Mouse (Mus musculus): ENCODE measurements around the gene Ppp1r8.
"Not testable (repeated sequence)": the region's sequence is repeated elsewhere in the genome, so short reads cannot be mapped to it uniquely, and the experiment has no call there.

Gene Ppp1r8

DNA sequence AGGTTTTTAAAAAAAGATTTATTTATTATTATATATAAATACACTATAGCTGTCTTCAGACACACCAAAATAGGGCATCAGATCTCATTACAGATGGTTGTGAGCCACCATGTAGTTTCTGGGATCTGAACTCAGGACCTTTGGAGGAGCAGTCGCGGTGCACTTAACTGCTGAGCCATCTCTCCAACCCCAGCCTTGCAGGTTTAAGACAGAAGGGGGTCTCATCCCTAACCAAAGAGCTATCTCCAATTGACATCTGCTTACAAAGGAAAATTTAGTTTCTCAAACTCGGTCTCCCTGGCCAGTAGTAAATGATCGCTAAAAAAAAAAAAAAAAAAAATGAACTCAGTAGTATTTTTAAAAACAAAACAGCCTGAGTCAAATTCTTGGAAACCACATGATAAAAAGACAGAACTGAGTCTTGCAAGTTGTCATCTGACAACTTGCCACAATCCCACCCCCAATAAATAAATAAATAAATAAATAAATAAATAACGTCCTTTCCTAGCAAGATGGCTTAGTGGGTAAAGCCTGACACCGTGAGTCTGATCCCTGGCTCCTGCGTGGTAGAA lies 36.3 kb downstream of the Ppp1r8 start:
- DNase-seq = no peak

DNA sequence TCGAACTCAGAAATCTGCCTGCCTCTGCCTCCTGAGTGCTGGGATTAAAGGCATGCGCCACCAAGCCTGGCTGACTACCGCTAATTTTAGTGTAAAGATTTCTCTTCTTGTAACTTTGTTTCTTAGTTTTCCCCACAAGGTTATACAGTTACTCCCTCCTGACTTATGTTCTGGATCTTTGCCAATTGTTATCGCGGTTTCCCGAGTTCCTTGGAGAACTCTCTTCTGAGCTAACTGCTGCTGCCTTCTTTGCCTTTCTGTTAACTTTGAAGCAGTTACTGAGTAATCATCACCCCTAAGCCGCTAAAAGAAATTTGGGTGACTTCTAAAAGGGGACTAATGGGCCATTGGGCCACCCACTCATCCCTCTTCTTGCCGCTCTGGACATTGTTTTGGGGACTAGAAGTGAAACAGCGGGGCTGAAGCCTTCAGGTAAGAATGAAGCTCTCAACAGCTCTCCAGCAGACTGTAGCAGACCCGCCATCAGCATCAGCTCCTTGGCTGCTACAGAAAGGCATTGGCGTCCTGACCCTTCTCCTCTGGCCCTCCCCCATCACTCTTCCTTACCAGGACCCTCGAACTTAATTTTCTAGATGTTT lies 37.3 kb downstream of the Ppp1r8 start:
- DNase-seq = no peak

DNA sequence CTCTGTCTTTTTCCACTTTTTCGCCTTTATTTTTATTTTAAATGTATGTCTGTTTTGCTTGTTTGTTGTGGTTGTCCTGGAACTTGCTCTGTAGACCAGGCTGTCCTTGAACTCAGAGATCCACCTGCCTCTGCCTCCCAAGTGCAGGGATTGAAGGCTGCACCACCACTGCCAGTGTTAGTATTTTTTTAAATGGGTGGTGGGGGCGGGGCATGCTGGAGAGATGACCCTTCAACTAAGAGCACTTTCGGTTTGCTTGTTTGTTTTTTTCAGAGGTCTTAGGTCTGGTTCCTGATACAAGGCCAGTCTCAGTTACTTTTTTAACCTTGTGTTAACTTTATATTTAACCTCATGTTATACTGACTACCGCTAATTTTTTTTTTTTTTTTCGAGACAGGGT lies 37.8 kb downstream of the Ppp1r8 start:
- DNase-seq = no peak

DNA sequence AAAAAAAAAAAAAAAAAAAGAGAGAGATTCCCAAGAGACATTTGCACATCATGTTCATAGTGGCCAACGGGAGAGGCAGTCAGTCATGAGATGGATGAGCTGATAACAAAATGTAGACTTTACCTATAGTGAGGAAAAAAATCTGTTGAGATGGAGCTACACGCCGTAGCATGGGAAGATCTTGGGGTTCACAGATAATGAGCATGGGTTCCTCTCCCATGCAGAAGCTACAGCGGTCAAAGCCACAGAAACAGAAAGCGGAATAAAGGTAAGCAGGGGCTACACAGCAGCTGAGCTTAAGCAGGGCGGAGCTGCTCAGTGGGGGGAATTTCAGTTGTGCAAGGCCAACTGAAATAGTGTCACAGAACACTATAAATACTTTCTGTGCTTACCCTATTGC lies 38.6 kb downstream of the Ppp1r8 start:
- DNase-seq = no peak

DNA sequence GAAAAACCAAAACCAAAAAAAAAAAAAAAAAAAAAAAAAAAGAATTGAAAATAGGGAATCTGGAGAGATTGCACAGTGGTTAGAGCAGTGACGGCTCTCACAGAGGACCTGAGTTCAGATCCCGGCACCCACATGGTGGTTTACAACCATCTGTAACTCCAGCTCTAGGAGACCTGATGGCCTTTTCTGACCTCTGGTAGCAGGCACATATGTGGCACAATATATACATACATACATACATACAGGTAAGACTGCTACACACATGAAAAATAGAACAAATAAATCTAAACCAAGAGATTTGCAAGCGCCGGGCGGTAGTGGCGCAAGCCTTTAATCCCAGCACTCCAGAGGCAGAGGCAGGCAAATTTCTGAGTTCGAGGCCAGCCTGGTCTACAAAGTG lies 39.1 kb downstream of the Ppp1r8 start:
- DNase-seq = no peak

DNA sequence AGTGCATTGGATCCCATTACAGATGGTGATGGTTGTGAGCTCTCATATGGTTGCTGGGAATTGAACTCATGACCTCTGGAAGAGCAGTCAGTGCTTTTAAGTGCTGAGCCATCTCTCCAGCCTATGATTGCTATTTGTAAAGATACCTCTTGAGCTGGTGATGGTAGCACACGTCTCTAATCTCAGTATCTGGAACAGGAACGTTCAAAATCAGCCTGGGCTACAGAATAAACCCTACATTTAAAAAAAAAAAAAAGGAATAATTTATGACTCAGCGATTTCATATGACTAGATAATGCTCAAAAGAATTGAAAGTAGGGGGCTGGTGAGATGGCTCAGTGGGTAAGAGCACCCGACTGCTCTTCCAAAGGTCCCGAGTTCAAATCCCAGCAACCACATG lies 39.8 kb downstream of the Ppp1r8 start:
- no peak for DNase-seq

DNA sequence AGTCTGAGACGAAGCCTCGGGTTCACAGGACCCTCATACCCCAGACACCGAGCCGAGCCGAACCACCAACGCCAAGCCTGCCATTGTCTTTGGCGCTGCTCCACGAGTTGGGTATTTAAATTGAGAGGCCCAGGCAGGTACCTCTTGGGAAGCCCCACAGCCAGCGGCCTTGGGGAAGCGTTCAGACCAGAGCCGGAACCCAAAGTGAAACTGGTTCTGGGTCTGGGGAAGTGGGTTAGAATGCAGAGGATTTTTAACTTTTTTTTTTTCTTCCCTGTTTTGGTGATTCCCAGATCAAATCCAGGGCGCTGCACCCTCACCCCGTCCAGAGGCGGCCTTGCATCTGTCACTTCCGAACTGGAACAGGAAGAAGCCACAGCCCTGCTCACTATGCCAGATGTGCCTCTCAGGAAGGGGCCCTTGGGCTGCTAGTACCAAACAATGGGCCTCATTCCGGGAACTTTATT lies 40.8 kb downstream of the Ppp1r8 start:
- DNase-seq = no peak

DNA sequence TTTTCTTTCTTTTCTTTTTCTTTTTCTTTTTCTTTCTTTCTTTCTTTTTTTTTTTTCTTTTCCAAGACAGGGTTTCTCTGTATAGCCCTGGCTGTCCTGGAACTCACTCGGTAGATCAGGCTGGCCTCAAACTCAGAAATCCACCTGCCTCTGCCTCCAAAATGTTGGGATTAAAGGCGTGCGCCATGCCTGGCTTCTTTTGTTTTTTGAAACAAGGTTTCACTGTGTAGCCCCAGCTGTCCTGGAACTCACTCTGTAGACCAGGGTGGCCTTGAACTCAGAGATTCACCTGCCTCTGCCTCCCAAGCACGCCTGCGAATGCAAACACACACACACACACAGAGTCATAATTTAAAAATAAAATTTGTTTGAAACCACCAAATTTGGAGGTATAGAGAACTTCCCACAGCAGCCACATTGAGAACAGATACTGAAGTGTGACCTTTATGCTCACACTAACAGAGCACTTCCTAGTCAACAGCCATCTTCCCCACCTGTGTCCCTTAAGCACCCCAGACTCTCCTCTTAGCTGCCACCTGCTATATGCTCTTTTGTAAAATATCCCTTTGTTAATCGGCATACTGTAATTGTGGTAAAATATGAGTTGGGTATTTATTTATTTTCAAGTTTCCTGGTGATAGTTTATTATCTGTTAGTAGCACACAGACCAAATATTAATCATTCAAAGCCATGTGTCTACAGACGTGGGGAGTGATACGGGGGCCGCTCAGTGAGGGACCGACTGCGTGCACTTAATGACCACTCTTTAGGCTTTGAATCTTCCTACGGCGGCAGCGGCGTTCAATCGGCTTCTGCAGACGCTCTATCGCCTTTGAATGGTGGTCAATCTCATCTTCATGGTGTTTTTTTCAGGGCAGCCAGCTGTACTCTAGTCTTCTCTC lies 41.5 kb downstream of the Ppp1r8 start:
- DNase-seq = no peak

DNA sequence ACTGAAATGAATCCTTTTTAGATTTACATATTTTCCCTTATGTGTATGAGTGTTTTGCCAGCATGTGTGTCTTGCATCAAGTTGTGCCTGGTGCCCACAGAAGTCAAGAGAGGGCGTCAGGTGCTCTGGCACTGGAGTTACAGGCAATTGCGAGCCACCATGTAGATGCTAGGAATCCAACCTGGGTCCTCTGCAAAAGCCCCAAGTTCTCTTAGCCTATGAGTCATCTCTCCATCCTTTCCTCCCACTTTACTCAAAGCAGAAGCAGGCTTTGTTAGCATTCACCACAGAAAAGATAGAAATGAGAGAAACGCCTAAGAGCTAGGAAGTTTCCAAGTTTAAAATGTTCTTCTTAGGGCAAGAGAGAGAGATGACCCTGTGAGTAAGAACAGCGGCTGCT lies 43.1 kb downstream of the Ppp1r8 start:
- no peak for DNase-seq

DNA sequence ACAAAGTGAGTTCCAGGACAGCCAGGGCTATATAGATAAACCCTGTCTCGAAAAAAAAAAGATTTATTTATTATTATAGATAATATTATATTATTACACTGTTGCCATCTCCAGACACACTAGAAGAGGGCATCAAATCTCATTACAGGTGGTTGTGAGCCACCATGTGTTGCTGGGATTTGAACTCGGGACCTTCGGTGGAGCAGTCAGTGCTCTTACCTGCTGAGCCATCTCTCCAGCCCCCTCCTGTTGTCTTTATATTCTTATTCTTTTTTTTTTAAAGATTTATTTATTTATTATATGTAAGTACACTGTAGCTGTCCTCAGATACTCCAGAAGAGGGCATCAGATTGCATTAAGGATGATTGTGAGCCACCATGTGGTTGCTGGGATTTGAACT lies 44.3 kb downstream of the Ppp1r8 start:
- DNase-seq = not testable (repeated sequence)

DNA sequence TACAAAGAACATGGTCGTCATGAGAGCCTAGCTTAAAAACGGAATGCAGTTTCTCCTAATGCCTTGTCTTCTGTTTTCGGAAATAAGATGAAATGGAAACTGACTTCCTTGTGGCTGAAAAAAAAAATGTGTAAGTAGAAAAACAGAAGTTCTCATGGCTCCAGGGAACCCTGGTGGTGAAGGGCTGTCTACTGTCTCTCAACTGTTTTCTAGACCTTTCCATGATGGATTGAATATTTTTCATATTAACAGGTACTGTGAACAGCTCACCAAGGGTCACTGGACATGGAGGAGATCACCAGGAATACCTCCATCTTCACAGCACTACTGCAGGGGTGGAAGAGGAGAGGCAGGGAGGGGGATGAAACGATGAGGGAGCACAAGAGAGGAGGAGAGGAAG lies 44.9 kb downstream of the Ppp1r8 start:
- no peak for DNase-seq

DNA sequence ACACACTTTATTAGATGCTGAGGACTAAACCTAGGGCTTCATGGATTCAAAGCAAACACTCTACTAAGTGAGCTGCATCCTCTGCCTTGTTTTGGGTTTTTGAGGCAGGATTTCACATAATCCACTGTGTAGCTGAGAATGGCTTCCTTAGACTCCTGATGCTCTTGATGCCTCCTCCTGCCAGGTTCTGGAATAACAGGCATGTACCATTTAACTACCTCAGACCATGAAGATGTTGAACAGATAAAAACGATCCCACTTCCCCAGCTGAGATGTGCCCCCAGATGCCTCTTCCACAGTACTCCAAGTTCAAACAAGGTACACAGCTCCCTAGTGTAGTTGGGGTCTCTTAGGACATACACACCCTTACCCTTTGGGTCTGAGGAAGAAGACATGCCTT lies 45.5 kb downstream of the Ppp1r8 start:
- DNase-seq = no peak

DNA sequence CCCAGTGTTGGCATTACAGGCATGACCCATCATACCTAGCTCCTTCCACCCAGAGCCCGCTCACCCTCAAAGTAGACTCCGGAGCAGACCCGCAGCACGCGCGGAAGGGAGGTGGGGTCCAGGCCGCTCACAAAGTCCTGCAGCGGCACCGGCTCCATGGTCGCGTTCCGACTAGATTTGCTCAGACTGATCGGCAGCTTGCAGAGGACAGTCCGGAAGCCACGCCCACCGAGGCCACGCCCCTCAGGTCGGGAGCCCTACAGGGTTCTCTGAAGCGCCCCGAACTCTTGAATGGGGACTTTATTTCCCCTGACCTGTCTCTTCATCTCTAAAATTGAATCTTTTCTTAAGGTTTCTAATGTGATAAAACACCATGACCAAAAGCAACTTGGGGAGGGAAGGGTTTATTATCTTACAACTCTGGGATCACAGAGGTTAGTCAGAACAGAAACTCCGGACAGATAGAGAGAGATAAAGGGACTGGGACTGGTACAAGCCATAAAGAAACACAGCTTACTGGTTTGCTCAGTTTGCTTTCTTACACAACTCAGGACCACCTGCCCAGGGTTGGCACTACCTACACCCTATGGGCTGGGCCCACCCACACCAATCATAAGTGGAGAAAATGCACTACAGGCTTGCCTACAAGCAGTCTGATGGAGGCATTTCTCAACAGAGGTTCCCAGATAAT lies 46.6 kb downstream of the Ppp1r8 start, which contains the start of gene Themis2:
Gene Themis2, minus strand, starts transcription at position 192 of the 691 bp plus-strand sequence.
- DNase-seq = peak; percentile 26 to 48

DNA sequence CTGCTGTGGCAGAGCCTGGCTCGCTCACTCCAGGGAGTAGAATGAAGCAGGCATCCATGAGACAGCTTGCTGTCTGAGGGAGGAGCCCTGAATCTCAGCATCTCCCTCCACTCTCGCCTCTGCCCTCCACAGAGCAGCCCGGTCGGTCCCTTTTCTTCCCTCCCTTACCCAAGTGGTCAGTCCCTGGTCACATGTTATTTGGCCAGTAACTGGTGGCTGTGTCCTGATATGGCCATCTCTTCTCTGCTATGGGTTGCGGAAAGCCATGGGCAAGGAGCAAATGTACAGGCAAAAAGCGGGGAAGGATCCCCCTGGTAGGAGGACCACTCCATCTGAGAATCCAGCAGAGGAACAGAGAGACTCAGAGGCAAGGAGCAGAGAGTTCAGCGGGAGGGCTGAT lies 47.8 kb downstream of the Ppp1r8 start:
- no peak for DNase-seq

DNA sequence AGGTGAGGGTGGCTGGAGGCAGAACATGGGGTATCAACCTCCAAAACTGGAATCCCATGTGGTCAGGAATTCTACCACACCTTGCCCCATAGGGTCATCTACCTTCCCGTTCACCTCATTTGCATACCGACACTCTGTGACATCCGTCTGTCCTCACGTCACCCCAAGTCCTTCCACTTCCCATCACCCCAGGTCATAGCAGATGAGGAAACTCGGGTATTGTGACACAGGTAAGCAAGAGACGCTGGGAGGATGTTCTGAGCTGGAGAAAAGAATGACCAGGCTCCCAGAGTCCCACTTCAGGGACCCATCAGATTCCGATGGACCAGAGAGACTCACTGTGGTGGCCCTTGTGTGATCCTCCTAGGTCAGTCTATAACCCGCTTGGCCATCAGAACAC lies 48.2 kb downstream of the Ppp1r8 start:
- no peak for DNase-seq

DNA sequence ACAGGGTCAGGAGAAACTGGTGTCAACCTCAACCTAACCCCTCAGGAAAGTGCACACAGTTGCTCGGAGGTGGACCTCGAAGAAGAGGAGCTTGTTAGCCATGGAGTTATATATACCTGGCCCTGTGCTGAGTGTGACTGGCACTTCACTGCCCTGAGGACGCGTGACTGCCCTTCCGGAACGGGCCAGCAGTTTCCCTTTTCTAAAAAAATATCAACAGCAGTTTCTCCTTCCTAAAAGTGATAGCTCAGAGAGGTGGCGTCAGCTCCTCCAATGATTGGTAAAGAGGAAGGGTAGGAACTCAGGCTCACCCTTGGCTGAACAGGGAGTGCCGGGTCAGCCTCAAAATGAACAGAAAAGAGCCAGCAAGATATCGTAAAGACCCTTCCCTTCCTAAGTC lies 48.9 kb downstream of the Ppp1r8 start:
- no peak for DNase-seq

DNA sequence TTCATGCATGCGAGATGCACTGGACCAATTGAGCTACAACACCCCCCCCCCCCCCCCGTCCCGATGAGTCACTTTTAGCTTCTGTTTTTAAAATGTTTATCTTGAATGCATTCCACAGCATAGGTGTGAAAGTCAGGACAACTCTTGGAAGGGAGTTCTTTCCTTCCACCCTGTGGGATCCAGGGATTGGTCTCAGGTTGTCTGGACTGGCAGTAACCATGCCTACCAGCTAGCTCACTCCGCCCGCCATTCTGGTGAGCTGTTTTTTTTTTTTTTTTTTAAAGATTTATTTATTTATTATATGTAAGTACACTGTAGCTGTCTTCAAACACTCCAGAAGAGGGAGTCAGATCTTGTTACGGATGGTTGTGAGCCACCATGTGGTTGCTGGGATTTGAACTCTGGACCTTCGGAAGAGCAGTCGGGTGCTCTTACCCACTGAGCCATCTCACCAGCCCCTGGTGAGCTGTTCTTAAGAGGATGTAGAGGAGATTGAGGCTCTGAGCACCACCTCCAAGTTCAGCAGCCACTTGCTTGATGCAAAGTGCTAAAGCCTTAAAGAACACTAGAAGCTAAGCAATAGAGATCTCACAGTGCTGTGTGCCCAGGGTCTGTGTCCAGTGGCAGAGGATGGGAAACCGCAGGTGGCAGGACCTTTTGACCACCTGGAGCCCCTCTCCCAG lies 49.5 kb downstream of the Ppp1r8 start:
- DNase-seq = not testable (repeated sequence)

DNA sequence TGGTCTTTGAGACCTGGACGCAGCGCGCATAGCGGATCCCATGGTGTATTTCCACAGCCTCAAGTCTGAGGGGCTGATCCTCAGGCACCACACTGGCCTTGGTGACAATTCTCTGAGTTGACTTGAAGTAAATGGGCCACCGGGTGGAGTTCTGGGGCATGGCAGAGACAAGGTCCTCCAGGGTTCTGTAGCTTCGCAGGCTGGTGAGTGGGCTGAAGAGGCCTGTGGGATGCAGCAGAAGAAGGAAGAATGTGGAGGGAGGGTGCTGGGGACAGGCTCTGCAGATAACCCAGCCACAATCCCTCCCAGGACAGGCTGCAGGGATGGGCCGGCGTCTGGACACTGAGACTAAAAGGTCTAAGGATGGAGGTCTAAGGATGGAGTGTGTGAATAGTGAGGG lies 53.2 kb downstream of the Ppp1r8 start:
- no peak for DNase-seq

DNA sequence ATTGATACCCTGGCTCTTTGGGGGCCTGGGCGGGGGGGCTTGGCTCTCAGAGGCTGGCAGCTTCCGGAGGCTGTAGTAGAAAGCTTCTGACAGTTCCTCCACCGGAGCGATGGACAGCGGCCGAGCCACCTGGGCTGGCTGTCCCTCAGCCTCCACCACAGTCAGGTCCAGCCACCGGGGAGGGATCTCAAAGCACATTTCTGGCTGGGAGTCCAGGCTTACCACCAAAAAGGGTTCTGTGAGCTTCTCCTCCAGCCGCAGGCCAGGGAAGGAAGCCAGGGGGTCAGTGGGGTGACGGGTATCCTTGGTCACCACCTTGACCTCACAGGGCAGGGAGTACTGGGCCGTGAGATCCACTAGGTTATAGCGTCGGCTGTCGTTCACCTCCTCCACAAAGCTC lies 57.7 kb downstream of the Ppp1r8 start:
- DNase-seq = no peak

DNA sequence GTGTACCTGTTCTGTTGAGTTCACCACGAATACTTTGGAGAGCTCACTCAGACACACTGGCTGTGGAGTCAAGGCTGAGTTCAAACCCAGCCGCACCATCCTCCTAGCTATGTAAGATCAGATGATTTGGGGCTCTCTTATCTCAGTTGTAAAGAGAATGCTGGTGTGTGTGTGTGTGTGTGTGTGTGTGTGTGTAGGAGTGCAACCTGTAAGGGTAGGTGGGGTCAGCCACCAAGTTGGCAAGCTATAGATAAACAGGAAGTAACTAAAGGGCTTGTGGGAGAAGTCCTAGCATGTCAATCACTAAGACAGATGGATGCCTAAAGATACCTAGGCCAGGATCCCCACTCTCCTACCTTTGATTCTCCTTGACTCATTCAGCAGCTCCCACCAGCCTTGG lies 59.2 kb downstream of the Ppp1r8 start:
- no peak for DNase-seq

DNA sequence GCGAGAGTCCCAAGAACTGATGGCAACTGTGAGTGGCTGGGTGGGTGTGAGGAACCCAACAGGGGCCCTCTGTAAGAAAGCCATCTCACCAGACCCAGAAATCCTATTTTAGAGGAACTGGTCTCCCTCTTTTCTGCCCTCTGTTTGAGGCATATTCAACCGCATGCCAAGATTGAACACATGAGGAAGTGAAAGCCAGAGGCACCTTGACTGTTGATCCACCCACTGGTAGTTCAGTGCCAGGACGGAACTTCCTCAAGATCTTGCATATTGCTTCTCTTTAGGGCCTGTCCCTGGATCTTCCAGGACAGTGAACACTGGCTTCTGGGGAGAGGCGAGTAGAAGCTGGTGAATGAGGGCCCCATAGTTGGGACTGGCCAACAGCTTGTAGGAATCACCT lies 62.7 kb downstream of the Ppp1r8 start:
- no peak for DNase-seq

DNA sequence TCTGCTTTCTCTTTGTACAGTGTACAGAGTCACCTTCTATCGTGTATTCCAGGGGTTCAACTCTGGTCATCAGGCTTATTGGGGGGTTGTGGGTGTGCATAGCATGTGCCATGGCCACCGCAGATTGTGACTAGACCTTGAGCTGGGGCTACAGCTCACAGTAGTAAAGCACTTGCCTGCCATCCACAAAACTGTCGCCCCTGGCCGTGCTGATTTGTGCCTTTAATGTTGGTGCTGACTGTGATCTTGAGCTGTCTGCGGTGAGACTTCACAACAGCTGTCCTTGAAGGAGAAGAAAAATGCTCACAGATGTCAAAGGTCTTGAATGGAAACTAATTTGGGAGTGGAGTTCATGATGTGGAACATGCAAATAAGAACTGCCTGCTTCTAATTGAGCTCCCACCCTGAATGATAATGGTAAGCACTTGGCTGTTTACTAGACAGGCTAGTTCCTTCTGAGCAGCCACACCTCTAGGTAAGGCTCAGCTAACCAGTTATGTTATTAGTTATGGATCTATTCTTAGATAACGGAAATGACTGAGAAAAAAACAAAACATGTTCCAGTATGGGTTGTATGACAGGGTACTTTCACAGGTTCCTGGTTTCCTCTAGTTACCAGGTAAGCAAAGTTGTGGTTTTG lies 64.3 kb downstream of the Ppp1r8 start:
- no peak for DNase-seq
